Mouse (Mus musculus) layer of hippocampus, adult 2 months (tissue): ENCODE data around the gene Olfr1242. TPM values are rescaled to one million over a fixed set of nuclear protein-coding genes. Genes with fewer than 3 reads are reported as not detected.

ENCODE experiments used
- DNase-seq, 2 experiments: peaks; one replicate each; pipeline ENCODE4 v3.0.0; 2022; ENCODE audit warnings: low spot score in 2 of 2
- H3K27ac ChIP-seq: fragments of 200-600 bp; 2 replicates; pipeline ENCODE4 v1.8.1; 2022
- H3K4me3 ChIP-seq: fragments of 200-600 bp; 2 replicates; pipeline ENCODE4 v1.8.1; 2022; ENCODE audit warnings: mild to moderate bottlenecking
- CTCF ChIP-seq: fragments of 200-600 bp; conservative IDR thresholded peaks from 2 replicates; pipeline ENCODE4 v1.8.1; 2022; ENCODE audit warnings: antibody characterized with exemption, mild to moderate bottlenecking, moderate library complexity
- long read RNA-seq, 2 experiments: library from polyadenylated mRNA; stranded (forward); transcript quantifications; one replicate each; pipeline ENCODE4 v2.0.0; 2021; ENCODE audit warnings: borderline mapping rate in 2 of 2
- total RNA-seq, 2 experiments: library from RNA; stranded (reverse); gene quantifications; 2 replicates each; pipeline ENCODE4 v1.2.3; 2021

Olfr1242 gene
- not detected for total RNA-seq
- long read RNA-seq, experiment 1 = 0 reads
- long read RNA-seq, experiment 2 = 0 reads

- no peak for TF ChIP-seq CTCF
- DNase-seq = no peak
- no peak within 1 kb of the TSS for H3K4me3 ChIP-seq
- no peak within 1 kb of the TSS for H3K27ac ChIP-seq
Observed at GRCm38 (mm10) chr2:89498235-89498634, at the start of gene Olfr1242. Gene Olfr1242, minus strand, starts transcription at chr2:89498335.

GRCm38 (mm10) chr2:89544516-89544915, 46.4 kb upstream of the Olfr1242 start:
- peak in 1 of 2 experiments; percentile 16 for DNase-seq
- peak; percentile 79 for TF ChIP-seq CTCF
- no peak overlapping the region for H3K27ac ChIP-seq
- H3K4me3 ChIP-seq = no peak overlapping the region

GRCm38 (mm10) chr2:89539923-89540322, 41.8 kb upstream of the Olfr1242 start:
- no peak overlapping the region for H3K27ac ChIP-seq
- H3K4me3 ChIP-seq = no peak overlapping the region
- no peak for DNase-seq
- TF ChIP-seq CTCF = no peak

GRCm38 (mm10) chr2:89531387-89531786, 33.3 kb upstream of the Olfr1242 start, which contains the start of gene Olfr1243:
Gene Olfr1243, minus strand, starts transcription at chr2:89531487.
- no peak for DNase-seq
- no peak for TF ChIP-seq CTCF
- Histone ChIP-seq H3K27ac (no peak within 1 kb of the TSS), H3K4me3 (no peak within 1 kb of the TSS)

GRCm38 (mm10) chr2:89487026-89487425, 11.1 kb downstream of the Olfr1242 start, which contains the start of gene Olfr1241:
Gene Olfr1241, minus strand, starts transcription at chr2:89487126.
- no peak within 1 kb of the TSS for H3K4me3 ChIP-seq
- DNase-seq = no peak
- no peak for TF ChIP-seq CTCF
- H3K27ac ChIP-seq = no peak within 1 kb of the TSS

- no peak for DNase-seq
- no peak within 1 kb of the TSS for H3K27ac ChIP-seq
- no peak for TF ChIP-seq CTCF
Observed at GRCm38 (mm10) chr2:89442900-89443299, 55.2 kb downstream of the Olfr1242 start, which contains the start of gene Olfr1240. Gene Olfr1240, minus strand, starts transcription at chr2:89443000.

More at GRCm38 (mm10) chr2:89442900-89443299, 55.2 kb downstream of the Olfr1242 start, which contains the start of gene Olfr1240:
- no peak within 1 kb of the TSS for H3K4me3 ChIP-seq

Other genes with a start within 250 kb of the Olfr1242 start
- gene Olfr1228, start 244.3 kb downstream of the Olfr1242 start, total RNA-seq = not detected
- not detected for gene Olfr1229, start 210.3 kb downstream of the Olfr1242 start, total RNA-seq
- gene Olfr1230, start 201.1 kb downstream of the Olfr1242 start, total RNA-seq = not detected
- gene Olfr1231, start 191.3 kb downstream of the Olfr1242 start, total RNA-seq = not detected
- gene Olfr1232, start 168.7 kb downstream of the Olfr1242 start, total RNA-seq = not detected
- not detected for gene Olfr1233, start 155.9 kb downstream of the Olfr1242 start, total RNA-seq
- not detected for gene Olfr1234, start 133.5 kb downstream of the Olfr1242 start, total RNA-seq
- gene Olfr1238, start 88.7 kb downstream of the Olfr1242 start, total RNA-seq = not detected
- gene Olfr1239, start 77.9 kb downstream of the Olfr1242 start, total RNA-seq = not detected
- not detected for gene Olfr1240, start 55.3 kb downstream of the Olfr1242 start, total RNA-seq
- gene Olfr1241, start 11.2 kb downstream of the Olfr1242 start, total RNA-seq = not detected
- not detected for gene Olfr1243, start 33.2 kb upstream of the Olfr1242 start, total RNA-seq
- not detected for gene Olfr1245, start 80.1 kb upstream of the Olfr1242 start, total RNA-seq
- gene Olfr1246, start 94.8 kb upstream of the Olfr1242 start, total RNA-seq = not detected
- under 1 TPM; 0.10 TPM for gene Olfr1247, start 115.8 kb upstream of the Olfr1242 start, total RNA-seq
- not detected for gene Olfr1248, start 119.9 kb upstream of the Olfr1242 start, total RNA-seq
- gene Olfr1249, start 136.6 kb upstream of the Olfr1242 start, total RNA-seq = not detected
- gene Olfr1250, start 163.1 kb upstream of the Olfr1242 start, total RNA-seq = not detected
- not detected for gene Olfr1251, start 173.6 kb upstream of the Olfr1242 start, total RNA-seq
- gene Olfr1252, start 226.7 kb upstream of the Olfr1242 start, total RNA-seq = not detected